Mouse (Mus musculus) myocyte (in vitro differentiated cells): ENCODE results near the gene Frem2. TPM values are rescaled to one million over a fixed set of nuclear protein-coding genes. Genes with fewer than 3 reads are reported as not detected.

Experiments
- H3K27me3 ChIP-seq: one replicate; pipeline ENCODE4 v1.6.1; 2011; ENCODE audit not compliant: control insufficient read depth, insufficient read depth, insufficient read length
- H3K36me3 ChIP-seq: one replicate; pipeline ENCODE4 v1.6.1; 2011; ENCODE audit not compliant: control insufficient read depth, insufficient read depth
- H3K4me2 ChIP-seq: one replicate; pipeline ENCODE4 v1.6.1; 2011; ENCODE audit warnings: low read depth, control low read depth
- H3K4me3 ChIP-seq: one replicate; pipeline ENCODE4 v1.5.1; 2011; ENCODE audit warnings: mild to moderate bottlenecking, control low read depth, moderate library complexity
- H3K79me2 ChIP-seq: one replicate; pipeline ENCODE4 v1.6.1; 2011; ENCODE audit not compliant: control insufficient read depth, insufficient read depth
- H3ac ChIP-seq: one replicate; pipeline ENCODE4 v1.6.1; 2011; ENCODE audit not compliant: control insufficient read depth, insufficient read length
- CEBPB ChIP-seq: IDR thresholded peaks from 2 replicates; pipeline ENCODE4 v1.6.1; 2011; ENCODE audit warnings: mild to moderate bottlenecking, moderate library complexity; ENCODE audit not compliant: poor library complexity, insufficient read depth, severe bottlenecking
- E2F4 ChIP-seq: IDR thresholded peaks from one replicate; pipeline ENCODE4 v1.6.1; 2011; ENCODE audit warnings: mild to moderate bottlenecking, control low read depth, moderate library complexity; ENCODE audit not compliant: insufficient read depth
- MAX ChIP-seq: IDR thresholded peaks from one replicate; pipeline ENCODE4 v1.6.1; 2011; ENCODE audit warnings: low read depth, mild to moderate bottlenecking, control low read depth
- MYOD1 ChIP-seq, 3 experiments: IDR thresholded peaks; one replicate each; pipeline ENCODE4 v1.6.1; 2011; ENCODE audit warnings: control low read depth in 2 of 3, low read depth in 2 of 3, mild to moderate bottlenecking in 2 of 3, moderate library complexity in 1 of 3; ENCODE audit not compliant: insufficient read length in 2 of 3, control insufficient read depth in 1 of 3
- MYOG ChIP-seq, 3 experiments: IDR thresholded peaks; one replicate each; pipeline ENCODE4 v1.6.1; 2011; ENCODE audit warnings: control low read depth in 2 of 3, low read depth in 2 of 3, mild to moderate bottlenecking in 2 of 3; ENCODE audit not compliant: insufficient read length in 2 of 3, control insufficient read depth in 1 of 3, insufficient read depth in 1 of 3
- POLR2A ChIP-seq: IDR thresholded peaks from one replicate; pipeline ENCODE4 v1.6.1; 2011; ENCODE audit warnings: low read depth, mild to moderate bottlenecking, control low read depth, moderate library complexity; ENCODE audit not compliant: insufficient read length
- POLR2AphosphoS2 ChIP-seq: IDR thresholded peaks from one replicate; pipeline ENCODE4 v1.6.1; 2011; ENCODE audit warnings: low read depth, control low read depth; ENCODE audit not compliant: insufficient read length
- REST ChIP-seq: IDR thresholded peaks from one replicate; pipeline ENCODE4 v1.6.1; 2011; ENCODE audit warnings: mild to moderate bottlenecking, control low read depth, moderate library complexity; ENCODE audit not compliant: insufficient read depth, insufficient read length
- SRF ChIP-seq: IDR thresholded peaks from one replicate; pipeline ENCODE4 v1.6.1; 2011; ENCODE audit warnings: low read depth; ENCODE audit not compliant: control insufficient read depth, insufficient read length
- TCF12 ChIP-seq: IDR thresholded peaks from one replicate; pipeline ENCODE4 v1.6.1; 2011; ENCODE audit warnings: mild to moderate bottlenecking, control low read depth; ENCODE audit not compliant: poor library complexity, insufficient read depth, severe bottlenecking
- TCF3 ChIP-seq: IDR thresholded peaks from one replicate; pipeline ENCODE4 v1.6.1; 2011; ENCODE audit warnings: low read depth, control low read depth; ENCODE audit not compliant: insufficient read length
- USF1 ChIP-seq: IDR thresholded peaks from one replicate; pipeline ENCODE4 v1.6.1; 2011; ENCODE audit warnings: low read depth, mild to moderate bottlenecking, control low read depth, moderate library complexity
- polyA plus RNA-seq: library from polyadenylated mRNA; unstranded; fragments of >200 nt; fragmentation: generic; extraction: Trizol; gene quantifications from one replicate; pipeline ENCODE4 v1.2.1, GENCODE M21; 2012; ENCODE audit warnings: missing spikeins

Frem2 gene
- polyA plus RNA-seq, 1 experiment = 0.36 TPM

GRCm38 (mm10) chr3:53563746-53564145, 93.4 kb downstream of the Frem2 start:
- H3K4me3 ChIP-seq = no peak overlapping the region
- no peak overlapping the region for H3K4me2 ChIP-seq
- no peak overlapping the region for H3ac ChIP-seq
- H3K36me3 ChIP-seq = no peaks in the 10 kb centered on the region
- no peaks in the 10 kb centered on the region for H3K79me2 ChIP-seq
- H3K27me3 ChIP-seq = peaks cover 33% of the 10 kb centered on the region
- TF ChIP-seq POLR2A (no peak), TCF12 (no peak), MYOG (IDR thresholded peaks at IDR 0.05; ENCODE audit: control insufficient read depth in 1 of 3, insufficient read depth in 1 of 3, insufficient read length in 2 of 3, low read depth in 2 of 3) (no peak), SRF (no peak), REST (no peak), USF1 (no peak), POLR2AphosphoS2 (no peak), TCF3 (no peak), E2F4 (no peak), CEBPB (no peak), MAX (no peak), MYOD1 (IDR thresholded peaks at IDR 0.05; ENCODE audit: control insufficient read depth in 1 of 3, insufficient read length in 2 of 3, low read depth in 2 of 3) (no peak)

- TF ChIP-seq MYOG (IDR thresholded peaks at IDR 0.05; ENCODE audit: control insufficient read depth in 1 of 3, insufficient read depth in 1 of 3, insufficient read length in 2 of 3, low read depth in 2 of 3) (no peak), E2F4 (no peak), MAX (no peak), USF1 (no peak), SRF (no peak), POLR2A (no peak), POLR2AphosphoS2 (no peak)
- Histone ChIP-seq H3K4me2 (no peak overlapping the region), H3ac (no peak overlapping the region), H3K27me3 (peaks cover 33% of the 10 kb centered on the region), H3K4me3 (no peak overlapping the region), H3K36me3 (no peaks in the 10 kb centered on the region), H3K79me2 (no peaks in the 10 kb centered on the region)
These were observed 95.3 kb downstream of the Frem2 start for GRCm38 (mm10) chr3:53561813-53562212.

GRCm38 (mm10) chr3:53559056-53559455, 98.1 kb downstream of the Frem2 start:
- H3K36me3 ChIP-seq = no peaks in the 10 kb centered on the region
- no peak overlapping the region for H3K4me3 ChIP-seq

GRCm38 (mm10) chr3:53558230-53558629, 98.9 kb downstream of the Frem2 start:
- Histone ChIP-seq H3K36me3 (no peaks in the 10 kb centered on the region), H3K79me2 (no peaks in the 10 kb centered on the region), H3ac (no peak overlapping the region), H3K4me2 (no peak overlapping the region), H3K4me3 (no peak overlapping the region), H3K27me3 (peaks cover 34% of the 10 kb centered on the region)
- no peak for TF ChIP-seq USF1
- no peak for TF ChIP-seq POLR2A
- TF ChIP-seq MAX = no peak
- no peak for TF ChIP-seq CEBPB
- no peak for TF ChIP-seq E2F4
- no peak for TF ChIP-seq POLR2AphosphoS2
- no peak for TF ChIP-seq MYOG (IDR thresholded peaks at IDR 0.05; ENCODE audit: control insufficient read depth in 1 of 3, insufficient read depth in 1 of 3, insufficient read length in 2 of 3, low read depth in 2 of 3)
- no peak for TF ChIP-seq MYOD1 (IDR thresholded peaks at IDR 0.05; ENCODE audit: control insufficient read depth in 1 of 3, insufficient read length in 2 of 3, low read depth in 2 of 3)
- no peak for TF ChIP-seq REST
- TF ChIP-seq SRF = no peak
- no peak for TF ChIP-seq TCF12
- TF ChIP-seq TCF3 = no peak

More at GRCm38 (mm10) chr3:53559056-53559455, 98.1 kb downstream of the Frem2 start:
- no peaks in the 10 kb centered on the region for H3K79me2 ChIP-seq
- H3K27me3 ChIP-seq = peaks cover 39% of the 10 kb centered on the region
- TF ChIP-seq REST = no peak
- no peak for TF ChIP-seq USF1
- no peak for TF ChIP-seq POLR2A
- H3K4me2 ChIP-seq = no peak overlapping the region
- H3ac ChIP-seq = no peak overlapping the region

- H3K4me3 ChIP-seq = no peak overlapping the region
- peaks cover 34% of the 10 kb centered on the region for H3K27me3 ChIP-seq
- H3ac ChIP-seq = no peak overlapping the region
- TF ChIP-seq SRF (no peak), MYOD1 (IDR thresholded peaks at IDR 0.05; ENCODE audit: control insufficient read depth in 1 of 3, insufficient read length in 2 of 3, low read depth in 2 of 3) (no peak), MAX (no peak), POLR2AphosphoS2 (no peak), POLR2A (no peak)
- H3K36me3 ChIP-seq = no peaks in the 10 kb centered on the region
- H3K79me2 ChIP-seq = no peaks in the 10 kb centered on the region
- no peak overlapping the region for H3K4me2 ChIP-seq
These were observed 99.6 kb downstream of the Frem2 start for GRCm38 (mm10) chr3:53557388-53558214.
